ENCODE assay signal across 12 mouse cellular contexts in genomic region chr6:118827560-118827959, GRCm38 (mm10).
DNase-seq lines count a peak whose midpoint lies in the region; ATAC-seq and TF ChIP-seq lines count a peak whose summit lies in the region.
"Had no signal": no experiment of that assay in that cellular context is flagged by ENCODE, and none has a peak within 500 bp of the region (broad histone marks: within the 10 kb centered on the region; RNA-seq: fewer than 3 reads in every experiment).

No protein-coding gene starts in this region.

- DNase-seq in heart, postnatal 0 days (ENCODE audit: low spot score) = no peak
- DNase-seq in embryonic facial prominence, embryonic 10.5 days (ENCODE audit: low spot score) = peak; percentile 42
- DNase-seq in adrenal gland, adult (ENCODE audit: inconsistent age in 2 of 2, low spot score in 1 of 2) = no peak
- no peak for DNase-seq in cerebellum, postnatal 4 days (ENCODE audit: low spot score in 2 of 2)
- DNase-seq: adrenal gland, postnatal 14 days; kidney, postnatal 10 days; right cerebral cortex, postnatal 25 days had no signal

- H3K9ac ChIP-seq in heart, postnatal 0 days (replicated peaks; ENCODE audit: low read depth, low read length) = no peak overlapping the region
- H3K9ac ChIP-seq in heart, embryonic 11.5 days (ENCODE audit: low read depth, low read length) = no peak overlapping the region
- no peak overlapping the region for H3K9ac ChIP-seq in hindbrain, embryonic 16.5 days (ENCODE audit: low read depth, low read length)
- 0 out of 2 replicates have a peak overlapping the region, but pooled peaks have one; percentile 9 for H3K9ac ChIP-seq in neural tube, embryonic 13.5 days

- H3K4me1 ChIP-seq in heart, postnatal 0 days (ENCODE audit: control insufficient read depth, insufficient read depth) = peaks cover 57% of the 10 kb centered on the region
- peaks cover 31% of the 10 kb centered on the region for H3K4me1 ChIP-seq in heart, embryonic 11.5 days (ENCODE audit: control insufficient read depth, insufficient read depth, low read length)
- H3K4me1 ChIP-seq in embryonic facial prominence, embryonic 10.5 days = peaks cover 7% of the 10 kb centered on the region
- peaks cover 17% of the 10 kb centered on the region for H3K4me1 ChIP-seq in hindbrain, embryonic 16.5 days (ENCODE audit: control insufficient read depth, insufficient read depth, low read depth, low read length)
- H3K4me1 ChIP-seq in neural tube, embryonic 13.5 days (replicated peaks) = peaks cover 24% of the 10 kb centered on the region

- no peak overlapping the region for H3K4me3 ChIP-seq in heart, postnatal 0 days (ENCODE audit: low read depth, low read length)
- no peak overlapping the region for H3K4me3 ChIP-seq in heart, embryonic 11.5 days (ENCODE audit: low read depth, low read length)
- H3K4me3 ChIP-seq in embryonic facial prominence, embryonic 10.5 days = no peak overlapping the region
- H3K4me3 ChIP-seq in hindbrain, embryonic 16.5 days (ENCODE audit: low read length) = no peak overlapping the region
- no peak overlapping the region for H3K4me3 ChIP-seq in neural tube, embryonic 13.5 days
- H3K4me3 ChIP-seq: erythroblast, embryonic 14.5 days had no signal

- H3K36me3 ChIP-seq in heart, postnatal 0 days (replicated peaks; ENCODE audit: control insufficient read depth, insufficient read depth, low read length) = no peaks in the 10 kb centered on the region
- H3K36me3 ChIP-seq in heart, embryonic 11.5 days (ENCODE audit: control insufficient read depth, insufficient read depth, low read length) = no peaks in the 10 kb centered on the region
- H3K36me3 ChIP-seq in embryonic facial prominence, embryonic 10.5 days (replicated peaks) = no peaks in the 10 kb centered on the region
- no peaks in the 10 kb centered on the region for H3K36me3 ChIP-seq in hindbrain, embryonic 16.5 days (ENCODE audit: control insufficient read depth, insufficient read depth, low read length)
- H3K36me3 ChIP-seq in neural tube, embryonic 13.5 days = no peaks in the 10 kb centered on the region

- no peak for TF ChIP-seq CTCF in heart, postnatal 0 days (IDR thresholded peaks at IDR 0.05; ENCODE audit: low read depth)

- no peak for TF ChIP-seq EP300 in heart, postnatal 0 days (IDR thresholded peaks at IDR 0.05; ENCODE audit: low read depth)

- no peak for ATAC-seq in heart, postnatal 0 days (ENCODE audit: insufficient read depth, low read depth)
- no peak for ATAC-seq in heart, embryonic 11.5 days (replicated peaks; ENCODE audit: insufficient number of reproducible peaks, low FRiP score, low TSS enrichment)
- ATAC-seq in hindbrain, embryonic 16.5 days = peak; percentile 71
- ATAC-seq in neural tube, embryonic 13.5 days (ENCODE audit: low read depth) = peak; percentile 69
- no peak for ATAC-seq in erythroid progenitor cell, adult 5-6 weeks (replicated peaks; ENCODE audit: low FRiP score, poor library complexity, severe bottlenecking)

- H3K9me3 ChIP-seq in heart, postnatal 0 days (replicated peaks; ENCODE audit: control insufficient read depth, low read length) = no peaks in the 10 kb centered on the region
- no peaks in the 10 kb centered on the region for H3K9me3 ChIP-seq in heart, embryonic 11.5 days (replicated peaks; ENCODE audit: control insufficient read depth, low read length)
- H3K9me3 ChIP-seq in embryonic facial prominence, embryonic 10.5 days = no peaks in the 10 kb centered on the region
- no peaks in the 10 kb centered on the region for H3K9me3 ChIP-seq in hindbrain, embryonic 16.5 days (ENCODE audit: control insufficient read depth, low read length)
- H3K9me3 ChIP-seq in neural tube, embryonic 13.5 days = no peaks in the 10 kb centered on the region

- WGBS in heart, postnatal 0 days = 61% methylated on average over 8 of the region's 8 CpGs
- 55% methylated on average over 8 of the region's 8 CpGs for WGBS in heart, embryonic 11.5 days (ENCODE audit: insufficient replicate concordance)
- WGBS in embryonic facial prominence, embryonic 10.5 days = 54% methylated on average over 8 of the region's 8 CpGs
- WGBS in hindbrain, embryonic 16.5 days = 11% methylated on average over 8 of the region's 8 CpGs
- 14% methylated on average over 8 of the region's 8 CpGs for WGBS in neural tube, embryonic 13.5 days

- H3K27ac ChIP-seq in heart, postnatal 0 days (ENCODE audit: low read depth) = peak overlapping the region; percentile 33; the same call in 1 of the 2 replicates
- H3K27ac ChIP-seq in heart, embryonic 11.5 days (ENCODE audit: low read depth, low read length) = no peak overlapping the region
- H3K27ac ChIP-seq in embryonic facial prominence, embryonic 10.5 days (replicated peaks) = peak overlapping the region; percentile 61
- H3K27ac ChIP-seq in hindbrain, embryonic 16.5 days (ENCODE audit: low read depth, low read length) = peak overlapping the region; percentile 31; the same call in 1 of the 2 replicates
- peak overlapping the region; percentile 66 for H3K27ac ChIP-seq in neural tube, embryonic 13.5 days (replicated peaks)

- H3K27me3 ChIP-seq in heart, postnatal 0 days (ENCODE audit: control insufficient read depth, insufficient read depth, low read length) = no peaks in the 10 kb centered on the region
- H3K27me3 ChIP-seq in heart, embryonic 11.5 days (ENCODE audit: control insufficient read depth, insufficient read depth, low read length) = no peaks in the 10 kb centered on the region
- no peaks in the 10 kb centered on the region for H3K27me3 ChIP-seq in embryonic facial prominence, embryonic 10.5 days (replicated peaks; ENCODE audit: low read depth, poor library complexity, severe bottlenecking)
- H3K27me3 ChIP-seq in hindbrain, embryonic 16.5 days (replicated peaks; ENCODE audit: control insufficient read depth, insufficient read depth, low read length) = no peaks in the 10 kb centered on the region
- no peaks in the 10 kb centered on the region for H3K27me3 ChIP-seq in neural tube, embryonic 13.5 days

- no peak overlapping the region for H3K4me2 ChIP-seq in heart, postnatal 0 days (ENCODE audit: low read depth, low read length)
- H3K4me2 ChIP-seq in heart, embryonic 11.5 days = no peak overlapping the region
- H3K4me2 ChIP-seq in hindbrain, embryonic 16.5 days (ENCODE audit: low read length) = no peak overlapping the region
- H3K4me2 ChIP-seq in neural tube, embryonic 13.5 days = no peak overlapping the region

Comparison
In these comparisons a context has a peak if more than half of its experiments do, and no peak if none do; other contexts are left out.
1. ATAC-seq: peak in hindbrain, embryonic 16.5 days (single experiment) and neural tube, embryonic 13.5 days (single experiment); none in heart, postnatal 0 days (single experiment), heart, embryonic 11.5 days (single experiment) and erythroid progenitor cell, adult 5-6 weeks (single experiment).